In the genomic region with DNA sequence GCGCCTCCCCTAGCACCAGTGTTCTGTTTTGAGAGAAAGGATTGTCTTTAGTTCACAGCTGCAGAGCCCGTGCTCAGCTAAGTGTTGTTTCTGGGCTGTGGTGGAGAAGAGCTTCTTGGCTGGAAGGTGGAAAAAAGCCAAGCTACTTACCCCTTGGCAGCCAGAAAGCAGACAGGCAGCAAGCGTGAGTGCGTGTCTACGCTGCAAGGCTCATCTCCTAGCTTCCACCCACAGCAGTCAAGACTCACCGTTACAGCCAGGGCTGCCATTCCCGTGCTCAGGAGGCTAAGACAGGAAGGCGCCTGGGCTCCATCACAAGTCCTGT, we compare ENCODE assay signal across 16 mouse cellular contexts.
DNase-seq lines count a peak whose midpoint lies in the region; ATAC-seq lines count a peak whose summit lies in the region.
"Had no signal": no experiment of that assay in that cellular context is flagged by ENCODE, and none has a peak within 500 bp of the region (broad histone marks: within the 10 kb centered on the region; RNA-seq: fewer than 3 reads in every experiment).

No protein-coding gene starts in this region.

- no peak overlapping the region for H3K4me2 ChIP-seq in hindbrain, embryonic 11.5 days (replicated peaks; ENCODE audit: low read depth, low read length)
- H3K4me2 ChIP-seq in midbrain, embryonic 14.5 days (ENCODE audit: low read length), result no peak overlapping the region; the same call in 1 of the 2 replicates
- H3K4me2 ChIP-seq in intestine, embryonic 16.5 days (ENCODE audit: low read depth, low read length), result no peak overlapping the region
- H3K4me2 ChIP-seq: embryonic facial prominence, embryonic 12.5 days; intestine, embryonic 15.5 days; liver, embryonic 12.5 days had no signal

- 69% methylated on average over 8 of the region's 8 CpGs for WGBS in hindbrain, embryonic 11.5 days
- WGBS in midbrain, embryonic 14.5 days, result 37% methylated on average over 8 of the region's 8 CpGs
- WGBS in intestine, embryonic 16.5 days, result 68% methylated on average over 8 of the region's 8 CpGs

- no peak overlapping the region for H3K9ac ChIP-seq in hindbrain, embryonic 11.5 days (ENCODE audit: low read depth, low read length)
- H3K9ac ChIP-seq in midbrain, embryonic 14.5 days (replicated peaks; ENCODE audit: low read length), result no peak overlapping the region
- H3K9ac ChIP-seq in intestine, embryonic 16.5 days (ENCODE audit: low read depth, low read length), result no peak overlapping the region
- H3K9ac ChIP-seq: embryonic facial prominence, embryonic 12.5 days; intestine, embryonic 15.5 days; liver, embryonic 12.5 days had no signal

- H3K4me3 ChIP-seq in hindbrain, embryonic 11.5 days (ENCODE audit: low read depth, low read length), result no peak overlapping the region
- no peak overlapping the region for H3K4me3 ChIP-seq in midbrain, embryonic 14.5 days (replicated peaks; ENCODE audit: low read depth, low read length)
- H3K4me3 ChIP-seq in intestine, embryonic 16.5 days (ENCODE audit: low read length), result no peak overlapping the region
- H3K4me3 ChIP-seq: embryonic facial prominence, embryonic 12.5 days; intestine, embryonic 15.5 days; liver, embryonic 12.5 days had no signal

- peak; percentile 29 for DNase-seq in embryo, embryonic 10 days (ENCODE audit: low spot score)
- DNase-seq in embryo, embryonic 11 days, result no peak
- DNase-seq in ZHBTc4 (ENCODE audit: low read depth, low spot score), result peak; percentile 6
- DNase-seq in hindbrain, embryonic 11.5 days (ENCODE audit: low spot score), result peak; percentile 25
- DNase-seq in midbrain, embryonic 14.5 days, result peak; percentile 55
- no peak for DNase-seq in retina, postnatal 1 day
- DNase-seq in cerebellum, adult 9-10 months, result no peak
- DNase-seq: adrenal gland, postnatal 14 days; heart, adult 11 months; kidney, postnatal 36 days; lung, postnatal 36 days; thymus, adult 18-20 months had no signal

- peak overlapping the region; percentile 64 for H3K27ac ChIP-seq in hindbrain, embryonic 11.5 days (ENCODE audit: low read depth, low read length)
- H3K27ac ChIP-seq in midbrain, embryonic 14.5 days (replicated peaks; ENCODE audit: low read depth, low read length), result peak overlapping the region; percentile 57
- H3K27ac ChIP-seq in intestine, embryonic 16.5 days (ENCODE audit: low read length), result no peak overlapping the region
- H3K27ac ChIP-seq: embryonic facial prominence, embryonic 12.5 days; intestine, embryonic 15.5 days; liver, embryonic 12.5 days had no signal

- no peaks in the 10 kb centered on the region for H3K9me3 ChIP-seq in hindbrain, embryonic 11.5 days (ENCODE audit: control insufficient read depth, low read length)
- no peaks in the 10 kb centered on the region for H3K9me3 ChIP-seq in midbrain, embryonic 14.5 days (ENCODE audit: control insufficient read depth, low read length)
- no peaks in the 10 kb centered on the region for H3K9me3 ChIP-seq in intestine, embryonic 16.5 days (ENCODE audit: control insufficient read depth, low read length)
- H3K9me3 ChIP-seq: embryonic facial prominence, embryonic 12.5 days; intestine, embryonic 15.5 days; liver, embryonic 12.5 days had no signal

- no peaks in the 10 kb centered on the region for H3K36me3 ChIP-seq in hindbrain, embryonic 11.5 days (ENCODE audit: control insufficient read depth, insufficient read depth, low read length)
- H3K36me3 ChIP-seq in midbrain, embryonic 14.5 days (ENCODE audit: control insufficient read depth, insufficient read depth, low read length), result peaks cover 30% of the 10 kb centered on the region
- H3K36me3 ChIP-seq in intestine, embryonic 16.5 days (ENCODE audit: control insufficient read depth, insufficient read depth, low read length), result no peaks in the 10 kb centered on the region
- H3K36me3 ChIP-seq: embryonic facial prominence, embryonic 12.5 days; intestine, embryonic 15.5 days; liver, embryonic 12.5 days had no signal

- H3K4me1 ChIP-seq in hindbrain, embryonic 11.5 days (replicated peaks; ENCODE audit: control insufficient read depth, insufficient read depth, low read length), result no peaks in the 10 kb centered on the region; the same call in 1 of the 2 replicates
- peaks cover 18% of the 10 kb centered on the region; the same call in 1 of the 2 replicates for H3K4me1 ChIP-seq in midbrain, embryonic 14.5 days (ENCODE audit: control insufficient read depth, insufficient read depth, low read length)
- no peaks in the 10 kb centered on the region for H3K4me1 ChIP-seq in intestine, embryonic 16.5 days (ENCODE audit: control insufficient read depth, insufficient read depth, low read length)
- H3K4me1 ChIP-seq: embryonic facial prominence, embryonic 12.5 days; intestine, embryonic 15.5 days; liver, embryonic 12.5 days had no signal

- no peak; the same call in 1 of the 2 replicates for ATAC-seq in hindbrain, embryonic 11.5 days (ENCODE audit: low FRiP score)
- ATAC-seq in midbrain, embryonic 14.5 days (ENCODE audit: low FRiP score, low TSS enrichment), result no peak
- no peak for ATAC-seq in intestine, embryonic 16.5 days
- ATAC-seq: intestine, embryonic 15.5 days; liver, embryonic 12.5 days had no signal

- no peaks in the 10 kb centered on the region for H3K27me3 ChIP-seq in hindbrain, embryonic 11.5 days (ENCODE audit: control insufficient read depth, insufficient read depth, low read length)
- no peaks in the 10 kb centered on the region for H3K27me3 ChIP-seq in midbrain, embryonic 14.5 days (ENCODE audit: control insufficient read depth, insufficient read depth, low read length)
- no peaks in the 10 kb centered on the region for H3K27me3 ChIP-seq in intestine, embryonic 16.5 days (replicated peaks; ENCODE audit: control insufficient read depth, insufficient read depth, low read length)
- H3K27me3 ChIP-seq: embryonic facial prominence, embryonic 12.5 days; intestine, embryonic 15.5 days; liver, embryonic 12.5 days had no signal

Comparison
In these comparisons a context has a peak if more than half of its experiments do, and no peak if none do; other contexts are left out.
1. DNase-seq: peak in embryo, embryonic 10 days (single experiment), ZHBTc4 (single experiment), hindbrain, embryonic 11.5 days (single experiment) and midbrain, embryonic 14.5 days (single experiment); none in embryo, embryonic 11 days (single experiment), retina, postnatal 1 day (single experiment) and cerebellum, adult 9-10 months (single experiment).